Mouse (Mus musculus) cerebellum, postnatal 4 days (tissue): ENCODE measurements around the gene Pklr.

ENCODE experiments used
- DNase-seq, 2 experiments: peaks; one replicate each; pipeline ENCODE4 v3.0.0; 2022; ENCODE audit warnings: low spot score in 2 of 2, mixed read lengths in 1 of 2

Gene Pklr

DNA sequence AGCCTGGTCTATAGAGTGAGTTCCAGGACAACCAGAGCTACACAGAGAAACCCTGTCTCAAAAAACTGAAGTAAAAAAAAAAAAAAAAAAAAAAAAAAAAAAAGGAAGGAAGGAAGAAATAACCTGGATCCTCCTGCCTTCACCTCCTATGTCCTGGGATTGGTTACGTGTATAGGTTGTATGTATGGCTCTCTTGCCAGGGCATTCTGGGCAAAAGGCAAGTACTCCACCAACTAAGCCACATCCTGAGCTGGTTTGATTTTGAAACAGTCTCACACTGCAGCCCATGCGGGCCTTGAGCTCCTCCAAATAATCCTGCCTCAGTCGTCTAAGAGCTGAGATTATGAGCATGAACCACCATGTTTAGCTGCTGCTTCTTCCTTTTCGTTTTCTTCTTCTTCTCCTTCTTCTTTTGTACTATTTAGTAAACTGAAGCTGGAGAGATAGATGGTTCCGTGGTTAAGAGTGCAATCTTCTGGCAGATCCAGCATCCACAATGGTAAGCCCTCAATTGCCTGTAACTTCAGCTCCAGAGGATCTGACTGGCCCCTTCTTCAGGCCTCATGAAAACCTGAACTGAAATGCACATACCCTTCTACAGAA, 27.8 kb downstream of the Pklr start:
- no peak for DNase-seq

DNA sequence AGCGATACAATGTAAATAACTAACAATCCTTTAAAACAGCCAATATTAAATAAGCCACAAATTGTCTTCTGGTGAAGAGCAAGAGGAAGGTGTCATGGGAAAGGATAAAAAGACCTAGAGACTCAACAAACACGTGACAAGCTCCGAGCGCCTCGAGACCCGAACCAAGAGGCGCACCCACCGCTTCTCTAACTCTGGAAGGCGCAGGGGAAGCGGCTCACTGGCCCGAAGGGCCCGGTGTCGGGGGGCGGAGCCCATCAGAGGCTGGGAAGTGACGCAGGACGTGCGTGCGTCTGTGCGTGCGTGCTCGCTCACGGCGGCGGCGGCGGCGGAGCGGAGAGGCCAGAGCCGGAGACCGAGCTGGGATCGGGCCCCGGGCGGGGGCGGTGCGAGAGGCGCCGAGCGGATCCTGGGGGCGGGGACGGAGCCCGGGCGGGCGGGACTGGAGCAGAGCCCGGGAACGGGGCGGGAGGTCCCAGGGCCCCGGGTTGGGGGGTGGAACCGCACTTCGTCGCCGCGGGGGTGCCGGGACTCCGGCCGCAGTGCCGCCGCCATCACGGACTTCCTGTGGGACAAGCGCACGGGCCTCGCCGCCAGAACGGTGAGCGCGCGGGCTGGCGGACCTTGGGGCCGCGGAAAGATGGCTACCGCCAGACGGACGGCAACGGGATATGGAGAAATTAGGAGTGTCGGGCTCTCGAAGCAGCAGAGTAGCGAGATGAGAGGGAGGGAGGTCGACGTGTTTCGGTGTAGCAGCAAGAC, 28.7 kb downstream of the Pklr start, which contains the start of gene Clk2:
Gene Clk2, plus strand, starts transcription at position 290 of the 762 bp plus-strand sequence.
- peak; percentile 77 to 91 for DNase-seq

DNA sequence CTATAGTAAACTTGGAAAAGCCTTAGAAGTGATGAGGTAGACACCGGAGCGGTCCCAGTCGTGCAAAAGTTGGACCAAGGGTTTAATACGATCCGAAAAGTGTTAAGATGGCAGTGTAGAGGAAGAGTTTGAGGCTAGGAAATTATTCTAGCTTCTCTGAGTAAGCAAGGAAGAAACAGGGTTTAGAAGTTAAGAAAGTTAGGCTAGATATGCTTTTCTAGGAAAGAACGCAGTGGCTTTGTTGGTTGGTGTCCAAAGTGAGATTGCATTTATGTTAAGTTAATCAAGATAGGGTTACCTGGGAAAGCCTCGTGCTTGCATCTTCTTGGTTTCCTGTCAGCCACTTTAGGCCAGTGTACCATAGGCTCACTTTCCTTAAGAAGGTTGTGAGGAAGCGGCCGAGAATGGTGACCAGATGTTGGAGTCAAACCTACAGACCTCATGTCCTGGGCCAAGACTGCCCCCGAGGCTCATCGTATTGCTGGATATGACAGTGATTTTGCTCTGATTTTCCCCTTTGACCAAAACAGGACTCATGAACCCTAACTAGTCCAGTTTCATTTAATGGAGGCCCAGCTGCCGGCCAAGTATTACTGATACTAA, 29.4 kb downstream of the Pklr start:
- DNase-seq, result no peak

DNA sequence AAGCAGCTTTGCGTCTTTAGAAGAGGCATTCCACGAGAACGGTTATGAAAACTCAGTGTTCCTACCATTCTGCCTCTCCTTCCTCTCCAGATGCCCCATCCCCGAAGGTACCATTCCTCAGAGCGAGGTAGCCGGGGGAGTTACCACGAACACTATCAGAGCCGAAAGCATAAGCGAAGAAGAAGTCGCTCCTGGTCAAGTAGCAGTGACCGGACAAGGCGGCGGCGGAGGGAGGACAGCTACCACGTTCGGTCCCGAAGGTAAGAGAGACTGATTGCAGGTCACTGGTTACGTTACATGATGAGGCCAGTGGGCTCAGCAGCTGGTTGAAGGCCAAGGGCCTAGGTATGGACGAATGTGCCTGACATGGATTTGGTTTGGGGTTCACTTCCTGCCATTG, 31.0 kb downstream of the Pklr start:
- no peak for DNase-seq

DNA sequence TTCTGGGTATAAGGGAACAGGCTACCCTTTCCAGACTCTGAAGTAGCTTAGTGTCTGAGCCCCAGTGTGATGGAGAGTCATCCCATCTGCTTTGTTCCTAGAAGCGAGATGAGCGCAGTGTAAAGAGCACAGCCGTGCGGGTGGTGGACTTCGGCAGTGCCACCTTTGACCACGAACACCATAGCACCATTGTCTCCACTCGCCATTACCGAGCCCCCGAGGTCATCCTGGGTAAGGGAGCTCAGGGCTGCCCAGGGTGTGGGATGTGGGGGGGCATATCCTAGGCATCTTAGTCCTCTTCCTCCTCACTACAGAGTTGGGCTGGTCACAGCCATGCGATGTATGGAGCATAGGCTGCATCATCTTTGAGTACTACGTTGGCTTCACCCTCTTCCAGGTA, 38.9 kb downstream of the Pklr start:
- DNase-seq, result no peak

DNA sequence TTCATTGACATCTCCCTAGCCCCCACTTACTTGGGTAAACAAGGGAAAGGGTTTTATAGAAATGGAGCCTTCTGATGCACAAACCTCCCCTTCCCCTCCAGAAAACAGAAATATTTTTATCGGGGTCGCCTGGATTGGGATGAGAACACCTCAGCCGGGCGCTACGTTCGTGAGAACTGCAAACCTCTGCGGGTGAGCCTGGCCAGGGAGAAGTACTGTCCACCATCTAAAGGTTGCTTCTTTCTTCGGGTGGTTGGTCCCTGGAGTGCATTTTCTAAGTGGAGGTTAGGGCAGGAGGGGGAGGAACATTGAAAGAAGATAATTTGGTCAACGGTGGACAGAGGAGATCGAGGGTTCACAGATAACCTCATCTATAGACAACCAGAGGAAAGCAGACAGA, 39.6 kb downstream of the Pklr start:
- no peak for DNase-seq

DNA sequence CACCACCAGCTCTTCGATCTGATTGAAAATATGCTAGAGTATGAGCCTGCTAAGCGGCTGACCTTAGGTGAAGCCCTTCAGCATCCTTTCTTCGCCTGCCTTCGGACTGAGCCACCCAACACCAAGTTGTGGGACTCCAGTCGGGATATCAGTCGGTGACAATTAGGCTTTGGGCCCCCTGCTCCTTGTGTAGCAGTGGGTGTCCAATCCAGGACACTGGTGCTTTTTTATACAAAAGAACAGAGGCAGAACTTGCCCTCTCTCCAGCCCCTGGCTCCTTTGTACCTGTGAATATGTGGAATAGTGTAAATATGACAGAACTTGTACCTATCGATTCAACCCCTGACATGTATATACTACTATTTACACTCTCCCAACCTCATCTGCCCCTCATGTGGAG, 40.5 kb downstream of the Pklr start:
- no peak for DNase-seq

DNA sequence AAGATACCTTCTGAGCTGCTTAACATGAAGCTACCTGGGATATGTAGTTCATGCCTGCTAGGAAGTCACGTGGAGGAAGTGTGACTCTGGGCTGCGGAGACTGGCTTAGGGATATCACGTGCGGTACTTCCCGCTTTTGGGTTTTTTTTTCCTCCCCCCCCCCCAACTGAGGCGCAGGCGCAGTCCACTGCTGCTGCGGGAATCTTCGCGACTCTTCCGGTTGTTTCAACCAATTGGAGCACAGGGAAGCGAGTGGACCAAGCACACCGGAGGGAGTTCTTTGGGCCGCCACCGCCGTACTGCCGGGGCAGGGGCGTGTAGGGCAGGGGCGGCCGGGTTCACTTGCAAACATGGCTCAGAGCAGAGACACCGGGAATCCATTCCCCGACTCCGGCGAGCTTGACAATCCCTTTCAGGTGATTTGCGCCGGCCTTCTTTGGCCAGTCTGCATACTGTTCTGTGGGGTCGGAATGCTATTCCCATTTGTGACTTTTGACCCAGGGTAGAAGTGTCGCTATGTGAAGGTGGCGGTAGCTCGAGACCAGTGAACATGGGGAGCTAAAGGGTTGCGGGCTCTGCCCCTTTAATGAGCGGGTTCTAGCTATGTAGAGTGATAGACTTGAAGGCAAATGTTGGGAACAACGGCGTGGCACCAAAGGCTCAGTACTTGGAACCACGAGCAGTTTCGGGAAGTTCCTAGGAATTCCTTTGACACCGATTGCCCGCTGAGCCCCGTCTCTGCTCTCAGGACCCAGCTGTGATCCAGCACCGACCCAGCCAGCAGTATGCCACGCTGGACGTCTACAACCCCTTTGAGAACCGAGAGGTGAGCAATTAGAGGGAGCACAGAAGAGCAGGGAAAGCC, 41.5 kb downstream of the Pklr start, which contains the start of gene Scamp3:
Gene Scamp3, plus strand, starts transcription at position 232 of the 865 bp plus-strand sequence.
- DNase-seq, result peak; percentile 61 to 86

DNA sequence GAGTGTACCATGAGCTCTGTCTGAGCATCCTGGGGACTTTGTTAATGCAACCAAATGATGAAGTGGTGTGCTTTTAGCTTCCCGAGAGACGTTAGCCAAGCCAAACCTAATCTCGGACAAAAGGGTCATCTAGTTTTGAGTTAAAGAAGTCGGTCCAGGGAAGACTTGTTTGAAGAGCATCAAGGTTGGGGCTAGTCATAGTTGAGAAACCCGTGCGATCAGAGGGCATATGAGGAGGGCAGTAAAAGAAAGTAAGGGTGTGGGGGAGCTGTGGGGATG, 42.1 kb downstream of the Pklr start:
- DNase-seq, result no peak

DNA sequence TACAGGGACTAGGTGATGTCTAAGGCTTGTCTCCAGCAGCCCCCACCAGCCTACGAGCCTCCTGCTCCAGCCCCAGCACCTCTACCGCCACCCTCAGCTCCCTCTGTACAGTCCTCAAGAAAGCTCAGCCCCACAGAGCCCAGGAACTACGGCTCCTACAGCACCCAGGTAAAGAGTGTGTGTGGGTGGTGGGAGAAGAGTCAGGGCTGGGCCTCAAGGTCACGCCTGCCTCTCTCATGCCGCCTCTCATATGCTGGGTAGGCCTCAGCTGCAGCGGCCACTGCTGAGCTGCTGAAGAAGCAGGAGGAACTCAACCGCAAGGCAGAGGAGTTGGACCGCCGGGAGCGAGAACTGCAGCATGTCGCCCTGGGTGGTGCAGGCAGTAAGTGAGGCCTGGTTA, 43.1 kb downstream of the Pklr start:
- no peak for DNase-seq

DNA sequence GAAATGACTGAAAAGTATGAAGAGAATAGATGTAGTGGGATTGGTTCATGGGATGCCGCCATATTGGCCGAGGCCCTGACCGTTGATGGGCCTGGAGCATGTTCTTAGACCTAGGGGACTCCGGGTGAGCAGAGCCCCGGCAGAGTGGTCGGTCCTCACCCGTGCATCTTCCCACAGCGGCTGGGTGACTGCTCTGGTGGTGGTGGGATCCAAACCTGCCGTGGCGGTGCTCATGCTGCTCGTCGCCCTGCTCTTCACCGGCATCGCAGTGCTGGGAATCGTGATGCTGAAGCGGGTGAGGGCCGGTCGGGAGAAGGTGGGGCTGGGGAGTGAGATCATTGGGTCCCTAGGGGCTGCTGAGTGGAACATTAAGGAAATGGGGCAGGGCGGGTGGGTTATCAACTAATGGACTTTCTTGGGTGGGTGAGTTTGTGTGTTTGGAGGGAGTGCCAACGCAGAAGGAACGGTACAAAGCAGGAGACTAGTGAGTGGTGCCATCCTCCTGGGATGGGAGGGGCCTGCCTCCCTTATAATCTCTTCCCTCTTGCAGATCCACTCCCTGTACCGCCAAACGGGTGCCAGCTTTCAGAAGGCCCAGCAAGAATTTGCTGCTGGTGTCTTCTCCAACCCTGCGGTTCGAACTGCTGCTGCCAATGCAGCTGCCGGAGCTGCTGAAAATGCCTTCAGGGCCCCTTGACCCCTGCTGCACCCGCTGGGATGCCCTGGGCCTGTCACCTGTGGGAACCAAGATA, 46.0 kb downstream of the Pklr start:
- no peak for DNase-seq

DNA sequence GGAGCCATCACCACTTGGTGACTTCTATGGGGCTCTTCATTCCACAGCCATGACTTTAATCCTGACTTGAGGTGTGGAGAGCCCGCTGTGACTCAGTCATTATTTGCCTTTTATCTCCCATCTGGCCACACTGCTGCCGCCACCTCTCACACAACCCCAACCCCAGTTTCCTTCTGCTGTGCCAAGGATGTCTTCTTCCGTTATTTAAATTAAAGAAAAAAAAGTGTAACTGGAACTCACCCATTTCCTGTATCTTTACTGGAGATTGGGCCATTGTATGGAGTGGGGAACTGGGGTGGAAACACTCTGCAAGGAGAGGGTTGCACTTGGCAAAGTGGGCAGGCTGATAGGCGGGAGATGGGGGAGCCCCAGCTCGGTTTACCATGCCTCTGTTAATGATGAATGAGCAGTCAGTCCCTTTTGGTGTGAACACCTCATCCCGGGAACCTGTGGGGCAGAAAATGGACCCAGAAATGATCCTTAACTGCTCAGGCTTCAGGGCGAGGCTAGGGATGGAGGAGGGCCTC, 46.7 kb downstream of the Pklr start:
- no peak for DNase-seq

DNA sequence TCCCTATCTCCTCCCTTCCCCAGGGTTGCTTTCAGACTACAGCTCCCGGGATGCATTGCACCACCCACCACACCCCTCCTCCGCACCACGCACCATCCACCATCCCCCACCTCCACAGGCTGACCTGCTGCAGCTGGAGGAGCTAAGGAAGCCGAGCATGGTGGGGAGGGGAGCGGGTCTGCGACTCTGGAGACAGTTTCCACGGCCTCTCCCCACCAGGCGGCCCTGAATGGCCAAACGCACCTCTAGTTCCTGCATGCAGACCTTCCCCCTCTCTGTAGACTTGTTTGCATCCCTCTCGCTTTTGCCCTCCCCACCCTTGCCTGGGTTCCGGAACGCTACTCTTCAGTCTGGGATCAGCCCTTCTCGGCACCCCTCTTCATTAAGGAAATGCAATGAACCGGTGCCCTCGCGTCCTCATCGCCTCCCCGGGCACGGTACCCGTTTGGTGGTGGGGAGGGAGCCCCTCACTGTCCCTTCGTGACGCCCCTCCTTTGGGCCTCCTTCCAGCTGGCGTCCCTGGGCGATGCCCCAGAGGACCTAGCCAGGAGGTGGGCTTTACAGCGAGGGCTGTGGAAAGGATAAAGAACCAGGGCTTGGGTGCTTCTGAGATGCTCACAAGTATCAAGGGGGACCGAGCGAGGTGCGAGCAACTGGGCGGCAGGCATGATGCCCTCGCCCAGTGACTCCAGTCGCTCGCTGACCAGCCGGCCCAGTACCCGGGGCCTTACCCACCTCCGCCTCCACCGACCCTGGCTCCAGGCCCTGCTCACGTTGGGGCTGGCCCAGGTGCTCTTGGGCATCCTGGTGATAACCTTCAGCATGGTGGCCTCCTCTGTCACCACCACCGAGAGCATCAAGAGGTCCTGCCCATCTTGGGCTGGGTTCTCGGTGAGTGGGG, 47.4 kb downstream of the Pklr start, which contains the start of gene Fam189b:
Gene Fam189b, plus strand, starts transcription at position 86 of the 901 bp plus-strand sequence.
- peak; percentile 69 to 79 for DNase-seq

DNA sequence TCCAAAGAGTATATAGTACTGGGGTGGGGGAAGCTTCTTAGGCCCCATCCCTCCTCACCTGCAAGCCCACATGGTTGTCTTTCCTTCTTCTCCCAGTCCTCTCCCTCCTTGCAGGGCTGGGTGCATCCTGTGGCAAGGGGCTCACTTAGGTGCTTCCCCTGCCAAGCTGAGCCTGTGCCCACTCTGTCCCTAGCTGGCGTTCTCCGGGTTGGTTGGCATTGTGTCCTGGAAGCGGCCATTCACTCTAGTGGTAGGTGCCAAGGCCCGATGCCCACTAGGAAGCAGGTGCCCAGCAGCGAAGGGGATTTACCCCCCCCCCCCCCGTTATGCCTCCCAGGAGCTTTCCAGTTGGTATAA, 48.0 kb downstream of the Pklr start:
- no peak for DNase-seq

DNA sequence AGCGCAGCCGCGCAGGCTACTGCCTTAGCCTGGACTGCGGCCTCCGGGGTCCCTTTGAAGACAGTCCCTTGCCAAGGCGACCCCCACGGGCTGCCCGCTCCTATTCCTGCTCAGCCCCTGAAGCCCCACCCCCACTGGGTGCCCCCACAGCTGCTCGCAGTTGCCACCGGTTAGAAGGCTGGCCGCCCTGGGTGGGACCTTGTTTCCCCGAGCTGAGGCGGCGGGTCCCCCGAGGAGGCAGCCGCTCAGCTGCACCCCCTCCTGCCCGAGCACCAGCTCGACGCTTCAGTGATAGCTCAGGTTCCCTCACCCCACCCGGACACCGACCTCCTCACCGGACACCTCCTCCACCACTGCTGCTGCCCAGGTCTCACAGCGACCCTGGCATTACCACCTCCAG, 51.3 kb downstream of the Pklr start:
- no peak for DNase-seq

DNA sequence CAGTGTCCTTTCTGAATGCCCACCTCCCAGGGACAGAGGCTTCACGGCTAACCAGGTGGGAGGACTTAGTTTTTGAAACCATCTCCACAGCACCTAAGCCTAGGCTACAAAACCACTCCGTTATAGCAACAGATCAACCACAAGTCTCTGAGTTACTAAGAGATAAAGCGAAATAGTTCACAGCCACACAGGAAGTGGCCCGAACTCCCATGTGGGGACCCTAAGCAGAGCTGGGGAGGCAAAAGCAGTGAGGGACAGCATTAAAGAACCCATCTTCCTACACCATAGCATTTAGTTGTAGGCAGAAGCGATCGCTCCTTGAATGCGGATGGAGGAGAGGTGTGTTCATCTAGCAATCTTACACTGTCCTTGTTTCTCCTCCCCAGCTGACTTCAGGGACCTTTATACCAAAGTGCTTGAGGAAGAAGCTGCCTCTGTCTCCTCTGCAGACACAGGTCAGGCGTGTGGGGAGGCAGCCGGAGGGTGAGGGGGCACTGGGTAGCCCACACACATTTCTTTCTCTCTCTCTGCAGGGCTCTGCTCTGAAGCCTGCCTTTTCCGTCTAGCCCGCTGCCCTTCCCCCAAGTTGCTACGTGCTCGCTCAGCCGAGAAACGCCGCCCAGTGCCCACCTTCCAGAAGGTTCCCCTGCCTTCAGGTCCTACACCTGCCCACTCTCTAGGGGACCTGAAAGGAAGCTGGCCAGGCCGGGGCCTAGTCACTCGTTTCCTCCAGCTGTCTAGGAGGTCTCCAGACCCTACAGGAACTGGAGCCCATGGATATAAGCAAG, 51.9 kb downstream of the Pklr start:
- no peak for DNase-seq

DNA sequence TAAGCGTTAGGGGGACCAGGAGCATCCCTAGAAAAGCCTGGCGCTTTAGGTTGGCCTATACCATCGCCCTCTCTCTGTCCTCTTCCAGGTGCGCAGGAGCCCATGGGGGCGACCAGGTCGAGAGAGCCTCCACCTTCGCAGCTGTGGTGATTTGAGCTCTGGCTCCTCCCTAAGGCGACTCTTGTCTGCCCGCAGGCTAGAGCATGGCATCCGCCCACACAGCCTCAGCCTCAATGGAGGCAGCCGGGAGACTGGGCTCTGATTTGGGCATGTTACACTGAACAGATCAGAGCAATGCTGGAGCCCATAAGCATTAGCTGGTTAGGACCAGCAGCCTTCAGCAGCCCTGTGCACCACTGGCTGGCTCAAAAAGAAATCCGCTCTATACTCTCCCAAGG, 52.5 kb downstream of the Pklr start:
- no peak for DNase-seq

DNA sequence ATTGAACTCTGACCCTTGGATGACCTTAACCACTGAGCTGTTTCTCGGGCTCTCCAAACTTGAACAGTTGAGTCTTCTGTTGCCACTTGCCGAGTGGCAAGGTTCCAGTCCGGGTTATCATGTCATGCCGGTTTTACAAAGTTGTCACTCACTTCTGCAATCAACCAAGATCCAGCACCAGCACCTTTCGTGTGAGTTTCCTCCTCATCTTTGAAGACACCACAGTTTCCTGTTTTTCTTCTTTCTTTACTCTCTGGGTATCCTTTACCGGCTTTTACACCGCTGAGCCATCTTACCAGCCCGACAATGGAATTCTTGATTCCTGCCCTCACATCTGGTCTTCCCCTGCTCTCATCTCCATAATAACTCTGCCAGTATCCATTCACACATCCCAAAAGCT, 54.5 kb downstream of the Pklr start:
- DNase-seq, result no peak

DNA sequence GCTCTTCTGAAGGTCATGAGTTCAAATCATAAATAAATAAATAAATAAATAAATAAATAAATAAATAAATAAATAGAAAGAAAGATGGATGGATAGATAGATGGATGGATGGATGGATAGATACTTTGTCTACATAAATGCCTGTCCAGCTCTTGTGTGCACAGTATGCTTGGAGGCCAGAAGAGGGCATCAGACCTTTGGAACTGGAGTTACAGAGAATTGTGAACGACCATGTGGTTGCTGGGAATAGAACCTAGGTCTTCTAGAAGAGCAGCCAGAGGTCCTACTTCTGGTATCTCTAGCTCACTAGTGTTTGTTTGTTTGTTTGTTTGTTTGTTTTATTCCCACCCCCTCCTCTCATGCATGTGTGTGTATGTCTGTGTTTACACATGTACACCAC, 57.4 kb downstream of the Pklr start:
- DNase-seq, result no peak

DNA sequence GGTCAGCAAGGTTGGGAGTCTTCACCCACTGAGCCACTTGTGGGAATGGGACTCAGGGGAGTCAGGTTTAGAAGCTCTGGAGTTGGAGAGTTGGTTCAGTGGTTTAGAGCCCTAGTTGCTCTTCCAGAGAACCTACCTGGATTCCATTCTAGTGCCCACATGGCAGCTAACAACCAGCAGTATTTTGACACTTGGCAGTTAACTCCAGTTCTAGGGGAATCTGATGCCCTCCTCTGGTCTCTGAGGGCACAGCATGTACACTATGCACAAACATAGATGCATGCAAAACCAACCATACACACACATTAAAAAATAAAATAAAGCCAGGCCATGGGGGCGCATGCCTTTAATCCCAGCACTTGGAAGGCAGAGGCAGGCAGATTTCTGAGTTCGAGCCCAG, 57.9 kb downstream of the Pklr start:
- no peak for DNase-seq
